Mouse (Mus musculus) spleen, adult 2 months (tissue): ENCODE data around the gene Anp32a. TPM values are rescaled to one million over a fixed set of nuclear protein-coding genes. Genes with fewer than 3 reads are reported as not detected.
A peak's percentile ranks its signal among the peaks of the same experiment; 100 is the strongest.

Source experiments
- DNase-seq, 2 experiments: peaks; one replicate each; pipeline versions ENCODE4 v3.0.0 to v3.0.0-alpha.2; 2012 to 2021; ENCODE audit warnings: low spot score in 2 of 2, low read depth in 1 of 2
- H3K27ac ChIP-seq: fragments of 200-500 bp; 2 replicates; pipeline ENCODE4 v1.5.1; 2012; ENCODE audit warnings: low read length, inconsistent platforms; ENCODE audit not compliant: insufficient read depth
- H3K27me3 ChIP-seq: fragments of 200-500 bp; 2 replicates; pipeline ENCODE4 v1.6.1; 2012; ENCODE audit warnings: mild to moderate bottlenecking, moderate library complexity, low read length, inconsistent platforms; ENCODE audit not compliant: control insufficient read depth, insufficient read depth
- H3K36me3 ChIP-seq: fragments of 200-500 bp; 2 replicates; pipeline ENCODE4 v1.6.1; 2012; ENCODE audit warnings: mild to moderate bottlenecking, low read length, inconsistent platforms; ENCODE audit not compliant: control insufficient read depth, insufficient read depth
- H3K4me1 ChIP-seq: fragments of 200-500 bp; 2 replicates; pipeline ENCODE4 v1.6.1; 2011; ENCODE audit warnings: inconsistent platforms; ENCODE audit not compliant: control insufficient read depth, insufficient read depth, insufficient read length
- H3K4me3 ChIP-seq: fragments of 200-500 bp; 2 replicates; pipeline ENCODE4 v1.5.1; 2011; ENCODE audit warnings: mild to moderate bottlenecking, inconsistent platforms; ENCODE audit not compliant: insufficient read depth, insufficient read length; ENCODE audit errors: extremely low read depth
- CTCF ChIP-seq: fragments of 200-500 bp; IDR thresholded peaks from 2 replicates; pipeline ENCODE4 v1.5.1; 2011; ENCODE audit warnings: mild to moderate bottlenecking, inconsistent platforms; ENCODE audit not compliant: insufficient read depth, insufficient read length, insufficient replicate concordance; ENCODE audit errors: extremely low read depth
- POLR2A ChIP-seq: fragments of 200-500 bp; IDR thresholded peaks from 2 replicates; pipeline ENCODE4 v1.6.1; 2011; ENCODE audit warnings: low read depth, low read length, inconsistent platforms
- WGBS: fragments of 180-500 bp; shearing (Covaris S2); methylation state at CpG from one replicate; pipeline ENCODE4 v1.1.7; 2018; 5-methylcytosine and 5-hydroxymethylcytosine counted together
- polyA plus RNA-seq: library from polyadenylated mRNA; depleted of rRNA; stranded (reverse); fragments of >200 nt; gene quantifications from 2 replicates; pipeline ENCODE4 v1.2.3, GENCODE M21; 2012

The Anp32a gene
- polyA plus RNA-seq, 1 experiment: 16.2 TPM

- 4% methylated on average over 13 of the region's 13 CpGs for WGBS
- H3K27ac ChIP-seq: peak overlapping the region; percentile 47
- no peaks in the 10 kb centered on the region for H3K27me3 ChIP-seq
- H3K4me3 ChIP-seq: peak overlapping the region; percentile 56
- peak; percentile 18 to 43 for DNase-seq
- H3K4me1 ChIP-seq: peaks cover 8% of the 10 kb centered on the region; the same call in 1 of the 2 replicates
- no peaks in the 10 kb centered on the region for H3K36me3 ChIP-seq
- TF ChIP-seq POLR2A (no peak), CTCF (no peak)
These were observed 79.9 kb downstream of the Anp32a start for GRCm38 (mm10) chr9:62421027-62421426.

GRCm38 (mm10) chr9:62421911-62422310, 80.8 kb downstream of the Anp32a start:
- Histone ChIP-seq H3K27ac (no peak overlapping the region), H3K36me3 (no peaks in the 10 kb centered on the region), H3K4me1 (peaks cover 8% of the 10 kb centered on the region; the same call in 1 of the 2 replicates), H3K4me3 (no peak overlapping the region), H3K27me3 (no peaks in the 10 kb centered on the region)
- TF ChIP-seq CTCF: no peak
- no peak for TF ChIP-seq POLR2A
- 98% methylated on average over 6 of the region's 6 CpGs for WGBS
- no peak for DNase-seq

GRCm38 (mm10) chr9:62422926-62423325, 81.8 kb downstream of the Anp32a start:
- Histone ChIP-seq H3K4me3 (no peak overlapping the region), H3K27ac (no peak overlapping the region), H3K36me3 (no peaks in the 10 kb centered on the region), H3K27me3 (no peaks in the 10 kb centered on the region), H3K4me1 (peaks cover 8% of the 10 kb centered on the region; the same call in 1 of the 2 replicates)
- TF ChIP-seq CTCF: no peak
- no peak for TF ChIP-seq POLR2A
- WGBS: 69% methylated on average over 10 of the region's 10 CpGs
- DNase-seq: no peak

GRCm38 (mm10) chr9:62423871-62424270, 82.8 kb downstream of the Anp32a start:
- 96% methylated on average over 10 of the region's 10 CpGs for WGBS
- no peak for TF ChIP-seq CTCF
- TF ChIP-seq POLR2A: no peak
- DNase-seq: no peak
- Histone ChIP-seq H3K4me1 (peaks cover 8% of the 10 kb centered on the region; the same call in 1 of the 2 replicates), H3K27me3 (no peaks in the 10 kb centered on the region), H3K4me3 (no peak overlapping the region), H3K36me3 (no peaks in the 10 kb centered on the region), H3K27ac (no peak overlapping the region)

GRCm38 (mm10) chr9:62425265-62425664, 84.2 kb downstream of the Anp32a start:
- peaks cover 8% of the 10 kb centered on the region; the same call in 1 of the 2 replicates for H3K4me1 ChIP-seq
- no peaks in the 10 kb centered on the region for H3K27me3 ChIP-seq
- H3K4me3 ChIP-seq: no peak overlapping the region
- H3K36me3 ChIP-seq: no peaks in the 10 kb centered on the region
- WGBS: 12% methylated on average over 5 of the region's 5 CpGs
- DNase-seq: peak in 1 of 2 experiments; percentile 7
- TF ChIP-seq CTCF: no peak
- no peak for TF ChIP-seq POLR2A
- H3K27ac ChIP-seq: peak overlapping the region; percentile 17; the same call in 1 of the 2 replicates

GRCm38 (mm10) chr9:62426021-62426420, 84.9 kb downstream of the Anp32a start:
- Histone ChIP-seq H3K27me3 (no peaks in the 10 kb centered on the region), H3K27ac (no peak overlapping the region), H3K36me3 (no peaks in the 10 kb centered on the region), H3K4me1 (peaks cover 8% of the 10 kb centered on the region; the same call in 1 of the 2 replicates), H3K4me3 (no peak overlapping the region)
- no peak for DNase-seq
- no peak for TF ChIP-seq CTCF
- no peak for TF ChIP-seq POLR2A
- 93% methylated on average over 18 of the region's 19 CpGs for WGBS

GRCm38 (mm10) chr9:62426531-62426930, 85.4 kb downstream of the Anp32a start:
- no peaks in the 10 kb centered on the region for H3K27me3 ChIP-seq
- no peak for DNase-seq
- no peak overlapping the region for H3K4me3 ChIP-seq
- H3K36me3 ChIP-seq: no peaks in the 10 kb centered on the region
- peaks cover 8% of the 10 kb centered on the region; the same call in 1 of the 2 replicates for H3K4me1 ChIP-seq
- no peak overlapping the region for H3K27ac ChIP-seq
- 98% methylated on average over 6 of the region's 6 CpGs for WGBS
- TF ChIP-seq CTCF (no peak), POLR2A (no peak)
